Mouse (Mus musculus) frontal cortex, postnatal 36 days (tissue): ENCODE data around the gene Mgrn1.

Source experiments
- DNase-seq, 2 experiments: peaks; one replicate each; pipeline ENCODE4 v3.0.0; 2022; ENCODE audit warnings: low spot score in 2 of 2

Gene Mgrn1

GRCm38 (mm10) chr16:4878192-4878885, 7.7 kb upstream of the Mgrn1 start:
- no peak for DNase-seq

- peak in 1 of 2 experiments; percentile 60 for DNase-seq
These were observed 6.8 kb upstream of the Mgrn1 start for GRCm38 (mm10) chr16:4879101-4879707.

GRCm38 (mm10) chr16:4879708-4880124, 6.3 kb upstream of the Mgrn1 start:
- peak; percentile 89 to 93 for DNase-seq

- peak; percentile 96 to 98 for DNase-seq
These were observed 5.8 kb upstream of the Mgrn1 start, which contains the start of gene Ubald1 for GRCm38 (mm10) chr16:4880136-4880825. Gene Ubald1, minus strand, starts transcription at chr16:4880315.

- peak in 1 of 2 experiments; percentile 37 for DNase-seq
These were observed 4.4 kb upstream of the Mgrn1 start for GRCm38 (mm10) chr16:4881400-4882351.

- no peak for DNase-seq
These were observed 1.1 kb upstream of the Mgrn1 start for GRCm38 (mm10) chr16:4884930-4885329.

GRCm38 (mm10) chr16:4886690-4887020, 606 bp downstream of the Mgrn1 start:
- no peak for DNase-seq

- no peak for DNase-seq
These were observed 4.2 kb downstream of the Mgrn1 start for GRCm38 (mm10) chr16:4890201-4890709.

- no peak for DNase-seq
These were observed 6.1 kb downstream of the Mgrn1 start for GRCm38 (mm10) chr16:4892171-4892570.

- no peak for DNase-seq
These were observed 8.3 kb downstream of the Mgrn1 start for GRCm38 (mm10) chr16:4894201-4894908.

GRCm38 (mm10) chr16:4896249-4897027, 10.4 kb downstream of the Mgrn1 start:
- DNase-seq: no peak

- DNase-seq: no peak
These were observed 11.2 kb downstream of the Mgrn1 start for GRCm38 (mm10) chr16:4897146-4897730.

- DNase-seq: no peak
These were observed 12.8 kb downstream of the Mgrn1 start for GRCm38 (mm10) chr16:4898881-4899280.

GRCm38 (mm10) chr16:4899711-4900110, 13.7 kb downstream of the Mgrn1 start:
- DNase-seq: no peak

GRCm38 (mm10) chr16:4901167-4901566, 15.1 kb downstream of the Mgrn1 start:
- no peak for DNase-seq

- no peak for DNase-seq
These were observed 16.3 kb downstream of the Mgrn1 start for GRCm38 (mm10) chr16:4902390-4902789.

GRCm38 (mm10) chr16:4903491-4904102, 17.5 kb downstream of the Mgrn1 start:
- DNase-seq: no peak

- DNase-seq: no peak
These were observed 18.8 kb downstream of the Mgrn1 start for GRCm38 (mm10) chr16:4904878-4905277.

GRCm38 (mm10) chr16:4905591-4905990, 19.5 kb downstream of the Mgrn1 start:
- DNase-seq: no peak
